Mouse (Mus musculus) intestine, embryonic 15.5 days (tissue): Measurements from ENCODE around the gene H2-Ob. TPM values are rescaled to one million over a fixed set of nuclear protein-coding genes. Genes with fewer than 3 reads are reported as not detected.

Experiments used
- ATAC-seq: fragments of 200-750 bp; cut with Nextera tagmentation; 2 replicates; pipeline ENCODE4 v1.8.0; 2017; ENCODE audit warnings: moderate TSS enrichment, moderate library complexity
- H3K27ac ChIP-seq: fragments of 300-500 bp; sonication (generic); 2 replicates; pipeline ENCODE4 v1.5.1; 2015; ENCODE audit warnings: mild to moderate bottlenecking, inconsistent platforms
- H3K27me3 ChIP-seq: fragments of 300-500 bp; sonication (generic); replicated peaks from 2 replicates; pipeline ENCODE4 v1.6.1; 2015; ENCODE audit warnings: inconsistent platforms
- H3K36me3 ChIP-seq: fragments of 300-500 bp; sonication (generic); 2 replicates; pipeline ENCODE4 v1.6.1; 2015; ENCODE audit warnings: inconsistent platforms
- H3K4me1 ChIP-seq: fragments of 300-500 bp; sonication (generic); replicated peaks from 2 replicates; pipeline ENCODE4 v1.6.1; 2015; ENCODE audit warnings: inconsistent platforms
- H3K4me2 ChIP-seq: fragments of 300-500 bp; sonication (generic); replicated peaks from 2 replicates; pipeline ENCODE4 v1.6.1; 2015; ENCODE audit warnings: mild to moderate bottlenecking, inconsistent platforms
- H3K4me3 ChIP-seq: fragments of 300-500 bp; sonication (generic); replicated peaks from 2 replicates; pipeline ENCODE4 v1.5.1; 2015; ENCODE audit warnings: inconsistent platforms
- H3K9ac ChIP-seq: fragments of 300-500 bp; sonication (generic); 2 replicates; pipeline ENCODE4 v1.6.1; 2015; ENCODE audit warnings: inconsistent platforms
- H3K9me3 ChIP-seq: fragments of 300-500 bp; sonication (generic); 2 replicates; pipeline ENCODE4 v1.6.1; 2016; ENCODE audit warnings: inconsistent platforms
- WGBS: fragments of 180-500 bp; shearing (Covaris S2); methylation state at CpG from one replicate; pipeline ENCODE4 v1.1.7; 2015; 5-methylcytosine and 5-hydroxymethylcytosine counted together
- polyA plus RNA-seq: library from polyadenylated mRNA; unstranded; fragments of >200 nt; fragmentation: Nextera tagmentation; extraction: Ambion mirVana; gene quantifications from 2 replicates; pipeline ENCODE4 v1.2.1, GENCODE M21; 2015

The H2-Ob gene
- polyA plus RNA-seq, 1 experiment from 2014 or later = 0.13 TPM

GRCm38 (mm10) chr17:34201506-34202055 is 37.1 kb upstream of the H2-Ob start:
- 71% methylated on average over 7 of the region's 7 CpGs for WGBS
- H3K27me3 ChIP-seq = peaks cover 30% of the 10 kb centered on the region
- H3K4me1 ChIP-seq = peaks cover 18% of the 10 kb centered on the region
- H3K36me3 ChIP-seq = no peaks in the 10 kb centered on the region
- no peak overlapping the region for H3K27ac ChIP-seq
- no peaks in the 10 kb centered on the region for H3K9me3 ChIP-seq
- H3K4me3 ChIP-seq = no peak overlapping the region
- no peak for ATAC-seq
- H3K9ac ChIP-seq = no peak overlapping the region
- no peak overlapping the region for H3K4me2 ChIP-seq

DNA sequence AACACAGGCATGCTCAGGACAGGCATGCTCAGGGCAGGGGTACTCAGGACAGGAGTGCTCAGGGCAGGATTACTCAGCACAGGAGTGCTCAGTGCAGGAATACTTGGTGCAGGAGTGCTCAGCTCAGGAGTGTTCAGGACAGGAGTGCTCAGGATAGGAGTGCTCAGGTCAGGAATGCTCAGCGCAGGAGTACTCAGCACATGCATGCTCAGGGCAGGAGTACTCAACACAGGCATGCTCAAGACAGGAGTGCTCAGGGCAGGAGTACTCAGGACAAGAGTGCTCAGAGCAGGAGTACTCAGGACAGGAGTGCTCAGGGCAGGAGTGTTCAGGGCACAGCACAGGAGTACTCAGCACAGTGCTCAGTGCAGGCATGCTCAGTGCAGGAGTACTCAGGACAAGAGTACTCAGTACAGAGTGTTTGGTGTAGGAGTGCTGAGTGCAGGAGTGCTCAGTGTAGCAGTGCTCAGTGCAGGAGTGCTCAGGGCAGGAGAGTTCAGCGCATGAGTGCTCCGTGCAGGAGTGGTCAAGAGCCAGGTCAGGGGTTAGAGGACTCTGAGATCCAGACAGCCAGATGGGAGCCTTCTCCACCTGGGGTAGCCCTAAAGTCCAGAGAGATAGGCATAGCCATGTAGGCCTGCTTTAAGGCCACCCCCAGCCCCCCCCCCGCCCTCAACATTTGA is 35.8 kb upstream of the H2-Ob start:
- peaks cover 19% of the 10 kb centered on the region for H3K27me3 ChIP-seq
- no peak for ATAC-seq
- H3K27ac ChIP-seq = no peak overlapping the region
- H3K4me3 ChIP-seq = no peak overlapping the region
- no peaks in the 10 kb centered on the region for H3K9me3 ChIP-seq
- 80% methylated on average over 4 of the region's 4 CpGs for WGBS
- H3K4me2 ChIP-seq = no peak overlapping the region
- no peak overlapping the region for H3K9ac ChIP-seq
- peaks cover 15% of the 10 kb centered on the region for H3K4me1 ChIP-seq
- H3K36me3 ChIP-seq = no peaks in the 10 kb centered on the region

- no peak for ATAC-seq
- Histone ChIP-seq H3K4me1 (peaks cover 10% of the 10 kb centered on the region), H3K4me3 (peak within 1 kb of the TSS; percentile 70), H3K27ac (no peak within 1 kb of the TSS), H3K27me3 (peaks cover 13% of the 10 kb centered on the region; the same call in 1 of the 2 replicates), H3K36me3 (no peaks in the 10 kb centered on the region), H3K9ac (peak within 1 kb of the TSS; percentile 62), H3K4me2 (peak within 1 kb of the TSS; percentile 96), H3K9me3 (no peaks in the 10 kb centered on the region)
- whole genome bisulfite sequencing = 77% methylated on average over 5 of the region's 5 CpGs
These were observed 35.3 kb upstream of the H2-Ob start, which contains the start of gene Tap2 for GRCm38 (mm10) chr17:34203444-34203843. TSS of gene Tap2 (plus strand) at chr17:34203527.

DNA sequence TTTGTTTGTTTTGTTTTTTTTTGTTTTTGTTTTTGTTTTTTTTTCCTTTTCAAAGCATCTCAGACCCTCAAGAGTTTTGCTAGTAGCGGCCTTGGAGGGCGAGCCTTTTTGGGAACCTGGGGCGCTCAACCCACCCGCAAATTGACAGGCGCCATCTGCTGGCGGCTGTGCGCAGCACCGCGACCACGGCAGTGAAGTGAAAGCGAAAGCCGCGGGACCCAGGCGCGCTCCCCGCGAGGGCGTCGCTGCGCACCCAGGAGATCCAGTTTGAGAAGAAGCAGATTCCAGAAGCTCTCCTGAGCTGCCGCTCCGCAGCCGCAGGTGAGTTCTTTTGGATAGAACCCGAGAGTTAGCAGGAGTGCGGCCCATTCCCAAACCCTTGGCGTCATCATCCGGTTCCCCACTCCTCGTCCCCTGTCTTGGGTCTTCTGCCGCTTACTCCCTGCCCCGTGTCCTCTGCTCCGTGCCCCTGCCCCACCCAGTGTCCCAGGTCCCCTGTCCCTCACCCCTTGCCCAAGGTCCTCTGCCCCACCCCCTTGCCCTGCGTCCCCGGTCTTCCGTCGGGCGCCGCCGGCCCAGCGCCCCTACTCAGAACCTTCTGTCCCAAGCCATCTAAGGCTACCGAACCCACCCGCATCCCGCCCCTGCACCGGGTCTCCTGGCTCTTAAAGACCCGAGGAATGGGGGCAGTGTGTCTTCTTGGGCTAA is 34.2 kb upstream of the H2-Ob start:
- Histone ChIP-seq H3K9me3 (no peaks in the 10 kb centered on the region), H3K27ac (no peak overlapping the region)
- under 1% methylated on average over 44 of the region's 44 CpGs for WGBS

DNA sequence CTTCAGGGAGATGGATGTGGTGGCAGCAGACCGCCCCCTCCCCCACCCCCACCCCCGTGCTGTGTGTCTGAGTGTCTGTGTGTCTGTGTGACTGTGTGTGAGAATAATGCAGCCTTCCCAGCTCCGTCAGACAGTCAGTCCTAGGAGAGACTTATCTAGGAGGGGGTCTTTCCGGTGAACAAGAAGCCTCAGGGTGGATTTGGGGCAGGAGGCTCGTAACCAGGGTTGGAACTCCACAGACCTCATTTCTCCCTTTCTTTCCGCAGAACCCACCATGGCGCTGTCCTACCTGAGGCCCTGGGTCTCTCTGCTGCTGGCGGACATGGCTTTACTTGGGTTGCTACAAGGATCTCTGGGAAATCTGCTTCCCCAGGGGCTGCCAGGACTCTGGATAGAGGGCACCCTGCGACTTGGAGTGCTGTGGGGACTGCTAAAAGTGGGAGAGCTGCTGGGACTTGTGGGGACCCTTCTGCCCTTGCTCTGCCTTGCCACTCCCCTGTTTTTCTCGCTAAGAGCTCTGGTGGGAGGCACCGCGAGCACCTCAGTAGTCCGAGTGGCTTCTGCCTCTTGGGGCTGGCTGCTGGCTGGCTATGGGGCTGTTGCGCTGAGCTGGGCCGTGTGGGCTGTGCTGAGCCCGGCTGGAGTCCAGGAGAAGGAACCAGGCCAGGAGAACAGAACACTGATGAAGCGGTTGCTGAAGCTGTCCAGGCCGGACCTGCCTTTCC is 33.5 kb upstream of the H2-Ob start:
- peaks cover 6% of the 10 kb centered on the region; the same call in 1 of the 2 replicates for H3K27me3 ChIP-seq

More for the DNA sequence above, 34.2 kb upstream of the H2-Ob start:
- no peaks in the 10 kb centered on the region for H3K36me3 ChIP-seq
- H3K9ac ChIP-seq = peak overlapping the region; percentile 62
- peak overlapping the region; percentile 70 for H3K4me3 ChIP-seq
- peaks cover 9% of the 10 kb centered on the region for H3K4me1 ChIP-seq
- peaks cover 6% of the 10 kb centered on the region; the same call in 1 of the 2 replicates for H3K27me3 ChIP-seq
- peak overlapping the region; percentile 96 for H3K4me2 ChIP-seq
- peak; percentile 69 for ATAC-seq

GRCm38 (mm10) chr17:34205746-34206176 is 32.9 kb upstream of the H2-Ob start:
- Histone ChIP-seq H3K9ac (0 out of 2 replicates have a peak overlapping the region, but pooled peaks have one; percentile 62), H3K27ac (no peak overlapping the region), H3K9me3 (no peaks in the 10 kb centered on the region), H3K36me3 (no peaks in the 10 kb centered on the region), H3K27me3 (peaks cover 6% of the 10 kb centered on the region; the same call in 1 of the 2 replicates), H3K4me2 (peak overlapping the region; percentile 96; the same call in 1 of the 2 replicates), H3K4me3 (no peak overlapping the region), H3K4me1 (peaks cover 9% of the 10 kb centered on the region)
- 0 out of 2 replicates have a peak, but pooled peaks have one; percentile 24 for ATAC-seq
- 25% methylated on average over 9 of the region's 9 CpGs for WGBS

More for the DNA sequence above, 33.5 kb upstream of the H2-Ob start:
- peak overlapping the region; percentile 70 for H3K4me3 ChIP-seq
- H3K4me2 ChIP-seq = peak overlapping the region; percentile 96
- H3K27ac ChIP-seq = no peak overlapping the region
- peaks cover 9% of the 10 kb centered on the region for H3K4me1 ChIP-seq
- no peaks in the 10 kb centered on the region for H3K9me3 ChIP-seq
- no peaks in the 10 kb centered on the region for H3K36me3 ChIP-seq
- WGBS = 26% methylated on average over 18 of the region's 18 CpGs
- H3K9ac ChIP-seq = peak overlapping the region; percentile 62
- ATAC-seq = peak; percentile 19; the same call in 1 of the 2 replicates

DNA sequence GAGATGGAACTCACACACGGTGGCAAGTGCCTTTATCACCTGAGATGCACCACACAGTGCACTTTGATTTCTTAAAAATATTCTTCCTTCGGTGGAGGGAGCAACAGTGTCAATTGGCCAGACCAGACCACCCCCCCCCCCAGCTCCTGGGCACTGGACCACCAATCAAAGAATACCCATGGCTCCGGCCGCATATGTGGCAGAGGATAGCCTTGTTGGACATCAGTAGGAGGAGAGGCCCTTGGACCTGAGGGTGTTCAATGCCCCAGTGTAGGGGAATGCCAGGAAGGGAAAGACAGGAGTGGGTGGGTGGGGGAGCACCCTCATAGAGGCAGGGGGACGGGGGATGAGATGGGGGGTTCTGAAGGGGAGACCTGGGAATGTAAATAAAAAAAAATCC is 32.0 kb upstream of the H2-Ob start:
- Histone ChIP-seq H3K4me2 (no peak overlapping the region), H3K36me3 (no peaks in the 10 kb centered on the region), H3K27me3 (peaks cover 11% of the 10 kb centered on the region), H3K27ac (no peak overlapping the region), H3K4me3 (no peak overlapping the region), H3K9ac (no peak overlapping the region), H3K4me1 (peaks cover 9% of the 10 kb centered on the region), H3K9me3 (no peaks in the 10 kb centered on the region)
- 87% methylated on average over 5 of the region's 5 CpGs for WGBS
- ATAC-seq = no peak

DNA sequence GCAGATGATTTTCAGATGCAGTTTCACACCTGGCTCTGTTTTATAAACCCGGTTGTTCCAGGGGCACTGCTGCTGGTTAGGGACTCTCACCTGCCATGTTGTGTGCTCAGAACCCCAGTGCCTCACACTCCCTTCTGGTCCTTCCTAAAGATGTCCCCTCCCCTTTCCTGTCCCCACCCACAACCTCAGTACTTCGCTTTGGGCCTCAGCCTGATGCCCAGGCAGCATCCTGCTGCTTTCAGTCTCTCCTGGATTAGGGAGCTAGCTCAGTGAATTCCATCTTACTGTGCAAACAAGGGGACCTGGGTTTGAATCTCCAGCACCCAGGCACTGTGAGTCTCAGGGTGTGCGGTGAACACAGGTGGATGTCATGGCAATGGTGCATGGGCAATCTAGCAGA is 31.2 kb upstream of the H2-Ob start:
- Histone ChIP-seq H3K9ac (no peak overlapping the region), H3K9me3 (no peaks in the 10 kb centered on the region), H3K4me1 (peaks cover 9% of the 10 kb centered on the region), H3K4me3 (no peak overlapping the region), H3K27me3 (peaks cover 16% of the 10 kb centered on the region), H3K36me3 (no peaks in the 10 kb centered on the region), H3K4me2 (no peak overlapping the region), H3K27ac (no peak overlapping the region)
- WGBS = 67% methylated on average over 3 of the region's 3 CpGs
- no peak for ATAC-seq

DNA sequence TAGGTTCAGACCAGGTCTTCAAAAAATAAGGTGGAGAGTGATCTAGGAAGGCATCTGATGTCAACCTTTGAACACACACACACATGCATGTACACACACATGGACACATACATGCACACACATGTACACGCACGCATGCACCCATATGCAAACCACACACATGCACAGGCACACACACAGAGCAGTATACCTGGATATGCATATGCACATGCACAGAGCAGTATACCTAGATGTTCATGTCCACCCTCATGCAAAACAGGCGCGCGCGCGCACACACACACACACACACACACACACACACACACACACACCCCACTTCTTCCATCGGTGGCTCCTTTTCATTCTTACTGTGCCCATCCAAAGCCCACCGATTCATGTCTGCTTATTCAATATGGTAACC is 30.8 kb upstream of the H2-Ob start:
- Histone ChIP-seq H3K4me2 (no peak overlapping the region), H3K27ac (no peak overlapping the region), H3K4me1 (peaks cover 9% of the 10 kb centered on the region), H3K27me3 (peaks cover 18% of the 10 kb centered on the region), H3K4me3 (no peak overlapping the region), H3K36me3 (no peaks in the 10 kb centered on the region), H3K9me3 (no peaks in the 10 kb centered on the region), H3K9ac (no peak overlapping the region)
- no peak for ATAC-seq
- WGBS = 94% methylated on average over 9 of the region's 9 CpGs

- ATAC-seq = no peak
- Histone ChIP-seq H3K27me3 (peaks cover 23% of the 10 kb centered on the region), H3K4me1 (peaks cover 9% of the 10 kb centered on the region), H3K27ac (no peak overlapping the region), H3K9me3 (no peaks in the 10 kb centered on the region), H3K4me2 (no peak overlapping the region), H3K9ac (no peak overlapping the region), H3K4me3 (no peak overlapping the region), H3K36me3 (no peaks in the 10 kb centered on the region)
- 23% methylated on average over 10 of the region's 10 CpGs for WGBS
These were observed 30.3 kb upstream of the H2-Ob start for GRCm38 (mm10) chr17:34208421-34208820.

DNA sequence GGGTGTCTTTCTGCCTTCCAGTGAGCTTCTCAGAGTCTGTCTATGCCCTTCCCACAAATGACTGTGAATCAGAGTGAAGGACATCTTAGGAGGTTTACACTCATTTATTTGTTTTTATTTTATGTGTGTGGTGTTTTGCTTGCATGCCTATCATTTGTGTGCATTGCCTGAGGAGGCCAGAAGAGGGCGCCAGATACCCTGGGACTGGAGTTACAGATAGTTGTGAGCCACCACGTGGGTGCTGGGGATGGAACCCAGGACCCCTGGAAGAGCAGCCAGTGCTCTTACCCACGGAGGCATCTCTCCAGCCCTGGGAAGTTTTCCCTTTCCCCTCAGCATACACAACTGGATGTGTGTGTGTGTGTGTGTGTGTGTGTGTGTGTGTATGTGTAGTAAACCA is 29.0 kb upstream of the H2-Ob start:
- H3K4me3 ChIP-seq = no peak overlapping the region
- H3K4me1 ChIP-seq = peaks cover 9% of the 10 kb centered on the region
- peaks cover 31% of the 10 kb centered on the region for H3K27me3 ChIP-seq
- H3K27ac ChIP-seq = no peak overlapping the region
- no peaks in the 10 kb centered on the region for H3K36me3 ChIP-seq
- no peaks in the 10 kb centered on the region for H3K9me3 ChIP-seq
- ATAC-seq = no peak
- WGBS = 43% methylated on average over 3 of the region's 3 CpGs
- no peak overlapping the region for H3K9ac ChIP-seq
- no peak overlapping the region for H3K4me2 ChIP-seq

DNA sequence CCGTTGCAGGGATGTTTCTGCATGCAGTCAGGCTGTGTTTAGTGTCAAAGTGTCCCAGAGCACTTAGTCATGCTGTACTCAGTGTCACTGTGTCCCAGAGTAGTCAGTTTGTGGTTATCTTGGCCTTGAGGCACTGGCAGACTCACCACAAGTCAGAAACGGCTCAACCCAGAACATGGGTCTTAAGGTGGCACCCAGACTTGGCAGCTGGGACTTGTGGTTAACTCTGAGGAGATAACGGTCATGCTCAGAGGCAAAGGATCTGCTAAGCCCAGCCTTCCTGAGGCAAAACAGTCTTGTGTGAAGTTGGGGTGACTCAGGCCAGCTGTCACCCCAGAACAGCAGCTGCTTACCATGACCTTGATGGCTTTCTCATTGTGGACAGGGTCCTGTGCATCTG is 28.1 kb upstream of the H2-Ob start:
- 65% methylated on average over 3 of the region's 3 CpGs for WGBS
- H3K27me3 ChIP-seq = peaks cover 33% of the 10 kb centered on the region

More for the DNA sequence above, 28.1 kb upstream of the H2-Ob start:
- no peaks in the 10 kb centered on the region for H3K9me3 ChIP-seq
- H3K36me3 ChIP-seq = no peaks in the 10 kb centered on the region
- no peak overlapping the region for H3K4me2 ChIP-seq
- 0 out of 2 replicates have a peak, but pooled peaks cover under 1% of the 10 kb centered on the region for H3K4me1 ChIP-seq
- no peak overlapping the region for H3K4me3 ChIP-seq
- no peak overlapping the region for H3K9ac ChIP-seq
- H3K27ac ChIP-seq = no peak overlapping the region
- no peak for ATAC-seq
